Mouse (Mus musculus): ENCODE results near the gene Zbtb48. TPM values are rescaled to one million over a fixed set of nuclear protein-coding genes. Genes with fewer than 3 reads are reported as not detected.

The Zbtb48 gene
- polyA plus RNA-seq, 1 experiment from 2014 or later: 19.6 TPM

DNA sequence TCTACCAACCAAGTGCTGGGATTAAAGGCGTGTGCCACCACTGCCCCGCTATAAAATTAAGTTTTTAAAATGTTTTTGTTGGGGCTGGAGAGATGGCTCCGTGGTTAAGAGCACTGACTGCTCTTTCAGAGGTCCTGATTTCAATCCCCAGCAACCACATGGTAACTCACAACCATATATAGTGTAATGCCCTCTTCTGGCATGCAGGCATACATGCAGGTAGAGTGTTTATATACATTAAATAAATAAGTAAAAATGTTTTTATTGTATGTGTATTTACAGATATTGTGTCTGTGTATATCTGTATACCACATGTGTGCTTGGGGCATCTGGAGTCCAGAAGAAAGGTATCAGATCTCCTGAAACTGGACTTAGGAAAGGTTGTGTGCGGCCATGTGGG, 26.1 kb downstream of the Zbtb48 start:
- WGBS: 74% methylated on average over 4 of the region's 4 CpGs
- no peak overlapping the region for H3K4me3 ChIP-seq (ENCODE audit: low read depth, low read length)
- no peaks in the 10 kb centered on the region for H3K27me3 ChIP-seq (ENCODE audit: control insufficient read depth, insufficient read depth, low read length)
- ATAC-seq (ENCODE audit: low FRiP score) (no peak), DNase-seq (ENCODE audit: low spot score) (no peak)
- H3K9me3 ChIP-seq (ENCODE audit: control insufficient read depth, low read length): no peaks in the 10 kb centered on the region
- H3K36me3 ChIP-seq (ENCODE audit: control insufficient read depth, insufficient read depth, low read length): no peaks in the 10 kb centered on the region
- H3K4me2 ChIP-seq (replicated peaks; ENCODE audit: low read depth, low read length): no peak overlapping the region
- H3K9ac ChIP-seq (ENCODE audit: low read depth, low read length): no peak overlapping the region
- no peak overlapping the region for H3K27ac ChIP-seq (ENCODE audit: low read depth, low read length)
- no peaks in the 10 kb centered on the region for H3K4me1 ChIP-seq (replicated peaks; ENCODE audit: control insufficient read depth, insufficient read depth, low read length)

DNA sequence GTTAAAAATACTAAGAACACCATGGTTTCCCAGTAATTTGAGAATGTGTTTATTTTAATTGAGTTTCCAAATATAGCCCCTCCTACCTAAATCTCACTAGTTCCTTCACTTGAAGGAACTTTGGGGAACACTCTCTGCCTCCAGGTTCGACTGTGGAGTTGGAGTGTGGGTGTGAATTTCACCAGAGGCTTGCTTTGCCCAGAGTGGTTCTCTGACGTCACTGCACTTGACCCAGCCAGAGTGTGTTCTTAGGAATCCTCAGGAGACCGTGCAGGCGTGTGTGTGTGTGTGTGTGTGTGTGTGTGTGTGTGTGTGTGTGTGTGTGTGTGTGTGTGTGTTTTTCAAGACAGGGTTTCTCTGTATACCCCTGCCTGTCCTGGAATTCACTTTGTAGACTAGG, 26.6 kb downstream of the Zbtb48 start:
- no peak overlapping the region for H3K4me3 ChIP-seq (ENCODE audit: low read depth, low read length)
- no peak for DNase-seq (ENCODE audit: low spot score)
- no peaks in the 10 kb centered on the region for H3K9me3 ChIP-seq (ENCODE audit: control insufficient read depth, low read length)
- H3K4me2 ChIP-seq (replicated peaks; ENCODE audit: low read depth, low read length): no peak overlapping the region
- no peak overlapping the region for H3K27ac ChIP-seq (ENCODE audit: low read depth, low read length)
- 58% methylated on average over 4 of the region's 4 CpGs for WGBS
- no peak overlapping the region for H3K9ac ChIP-seq (ENCODE audit: low read depth, low read length)
- ATAC-seq (ENCODE audit: low FRiP score): no peak
- H3K4me1 ChIP-seq (replicated peaks; ENCODE audit: control insufficient read depth, insufficient read depth, low read length): no peaks in the 10 kb centered on the region
- H3K36me3 ChIP-seq (ENCODE audit: control insufficient read depth, insufficient read depth, low read length): no peaks in the 10 kb centered on the region
- H3K27me3 ChIP-seq (ENCODE audit: control insufficient read depth, insufficient read depth, low read length): no peaks in the 10 kb centered on the region

DNA sequence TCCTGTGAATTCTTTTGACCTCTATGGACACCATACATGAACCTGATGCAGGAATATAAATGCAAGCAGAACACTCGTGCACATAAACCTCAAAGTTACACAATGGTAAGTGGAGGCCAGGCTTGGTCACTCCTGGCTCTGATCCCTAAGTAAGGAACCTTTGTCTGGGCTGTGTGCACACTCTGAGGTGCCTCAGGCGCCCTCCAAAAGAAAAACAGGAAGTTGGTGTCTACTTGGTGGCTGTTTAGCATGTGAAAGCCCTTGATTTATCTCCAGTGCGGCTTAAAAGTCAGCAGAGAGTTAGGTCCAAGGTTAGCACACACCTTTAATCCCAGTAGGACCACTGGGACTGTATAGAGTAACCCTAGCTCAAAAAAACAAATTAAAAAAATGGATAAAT, 28.0 kb downstream of the Zbtb48 start:
- no peaks in the 10 kb centered on the region for H3K9me3 ChIP-seq (ENCODE audit: control insufficient read depth, low read length)
- no peaks in the 10 kb centered on the region for H3K36me3 ChIP-seq (ENCODE audit: control insufficient read depth, insufficient read depth, low read length)
- H3K4me3 ChIP-seq (ENCODE audit: low read depth, low read length): no peak overlapping the region
- H3K27me3 ChIP-seq (ENCODE audit: control insufficient read depth, insufficient read depth, low read length): no peaks in the 10 kb centered on the region
- WGBS: 62% methylated on average over 3 of the region's 3 CpGs
- DNase-seq (ENCODE audit: low spot score): no peak
- no peaks in the 10 kb centered on the region for H3K4me1 ChIP-seq (replicated peaks; ENCODE audit: control insufficient read depth, insufficient read depth, low read length)
- no peak overlapping the region for H3K27ac ChIP-seq (ENCODE audit: low read depth, low read length)
- H3K9ac ChIP-seq (ENCODE audit: low read depth, low read length): no peak overlapping the region
- no peak for ATAC-seq (ENCODE audit: low FRiP score)
- H3K4me2 ChIP-seq (replicated peaks; ENCODE audit: low read depth, low read length): no peak overlapping the region

DNA sequence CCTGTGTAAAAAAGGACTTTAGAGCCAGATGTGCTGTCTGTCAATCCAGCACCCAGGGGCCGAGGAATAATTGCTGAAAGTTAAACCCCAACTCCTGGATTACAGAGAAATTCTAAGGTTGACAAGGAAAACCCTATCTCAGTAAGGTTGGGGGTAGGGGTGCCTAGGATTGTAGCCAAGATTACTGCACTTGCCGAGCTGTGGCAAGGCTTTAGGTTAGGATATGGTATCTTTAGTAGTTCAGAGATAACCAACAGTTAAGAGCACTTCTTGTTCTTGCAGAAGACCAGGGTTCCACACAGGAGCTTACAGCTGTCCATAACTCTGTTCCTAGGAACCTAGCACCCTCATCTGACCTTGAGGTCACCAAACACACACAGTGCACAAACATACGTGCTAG, 29.8 kb downstream of the Zbtb48 start:
- DNase-seq (ENCODE audit: low spot score) (no peak), ATAC-seq (ENCODE audit: low FRiP score) (no peak)
- Histone ChIP-seq H3K27me3 (ENCODE audit: control insufficient read depth, insufficient read depth, low read length) (no peaks in the 10 kb centered on the region), H3K36me3 (ENCODE audit: control insufficient read depth, insufficient read depth, low read length) (no peaks in the 10 kb centered on the region), H3K4me1 (replicated peaks; ENCODE audit: control insufficient read depth, insufficient read depth, low read length) (0 out of 2 replicates have a peak, but pooled peaks cover 3% of the 10 kb centered on the region), H3K9me3 (ENCODE audit: control insufficient read depth, low read length) (no peaks in the 10 kb centered on the region), H3K9ac (ENCODE audit: low read depth, low read length) (no peak overlapping the region), H3K4me3 (ENCODE audit: low read depth, low read length) (peak overlapping the region; percentile 100; the same call in 1 of the 2 replicates), H3K4me2 (replicated peaks; ENCODE audit: low read depth, low read length) (no peak overlapping the region), H3K27ac (ENCODE audit: low read depth, low read length) (no peak overlapping the region)
- 70% methylated on average over 3 of the region's 3 CpGs for WGBS

DNA sequence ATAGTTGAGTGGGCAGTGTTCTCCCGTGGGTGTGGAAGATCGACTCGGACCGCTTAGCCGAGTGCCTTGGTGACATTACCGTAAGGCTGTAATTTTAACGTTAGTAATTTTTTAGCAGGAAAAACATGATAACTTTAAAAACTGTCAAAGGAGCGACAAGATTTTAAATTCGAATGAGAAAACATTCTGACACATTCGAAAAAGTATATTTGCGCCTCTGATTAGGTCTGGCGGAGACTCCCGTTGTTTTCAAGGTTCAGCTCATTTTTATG, 30.6 kb downstream of the Zbtb48 start:
- H3K9ac ChIP-seq (ENCODE audit: low read depth, low read length): peak overlapping the region; percentile 75
- WGBS: 7% methylated on average over 13 of the region's 13 CpGs
- H3K27ac ChIP-seq (ENCODE audit: low read depth, low read length): peak overlapping the region; percentile 74
- no peaks in the 10 kb centered on the region for H3K36me3 ChIP-seq (ENCODE audit: control insufficient read depth, insufficient read depth, low read length)
- H3K4me3 ChIP-seq (ENCODE audit: low read depth, low read length): peak overlapping the region; percentile 100
- no peaks in the 10 kb centered on the region for H3K9me3 ChIP-seq (ENCODE audit: control insufficient read depth, low read length)
- ATAC-seq (ENCODE audit: low FRiP score) (no peak), DNase-seq (ENCODE audit: low spot score) (no peak)
- H3K4me2 ChIP-seq (replicated peaks; ENCODE audit: low read depth, low read length): peak overlapping the region; percentile 69
- H3K4me1 ChIP-seq (replicated peaks; ENCODE audit: control insufficient read depth, insufficient read depth, low read length): 0 out of 2 replicates have a peak, but pooled peaks cover 3% of the 10 kb centered on the region
- H3K27me3 ChIP-seq (ENCODE audit: control insufficient read depth, insufficient read depth, low read length): no peaks in the 10 kb centered on the region

DNA sequence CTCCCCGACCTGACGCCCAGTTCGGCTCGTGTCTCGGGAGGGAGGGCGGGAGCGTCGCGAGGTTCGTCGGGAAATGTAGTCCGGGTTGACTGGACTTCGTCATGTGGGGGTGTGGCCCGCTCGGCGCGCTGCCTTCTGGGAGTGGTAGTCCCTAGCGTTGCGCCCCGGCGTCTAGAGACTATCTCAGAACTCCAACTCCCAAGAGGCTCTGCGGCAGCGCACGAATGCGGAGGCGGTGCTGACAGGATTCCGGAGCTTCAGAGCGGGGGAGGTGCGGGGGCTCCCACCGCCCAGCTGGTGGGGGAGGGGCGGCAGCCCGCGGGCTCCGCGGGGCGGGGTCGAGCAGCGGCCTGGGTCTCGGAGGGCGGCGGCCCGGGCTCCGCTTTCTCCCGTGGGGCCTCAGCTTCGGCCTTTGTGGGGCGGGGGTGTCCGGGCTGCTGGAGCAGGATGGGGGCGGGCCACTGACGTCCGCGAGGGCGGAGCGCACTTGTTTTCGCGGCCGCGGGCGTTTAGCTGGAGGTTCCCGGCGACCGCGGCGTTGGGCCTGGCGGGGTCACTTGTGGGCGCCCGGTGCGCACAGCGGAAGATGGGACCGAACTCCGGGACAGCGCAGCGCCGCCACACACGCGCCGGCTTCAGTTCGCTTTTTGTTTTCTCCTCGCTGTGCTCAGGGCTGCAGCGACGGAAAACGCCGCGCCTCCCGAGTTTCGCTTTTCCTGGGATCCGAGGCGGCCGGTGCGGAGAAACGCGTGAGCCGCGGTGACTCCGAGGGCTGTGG, 31.1 kb downstream of the Zbtb48 start, which contains the start of gene Phf13:
TSS of gene Phf13 (minus strand) at position 86 of the 778 bp plus-strand sequence.
- Histone ChIP-seq H3K4me3 (ENCODE audit: low read depth, low read length) (peak within 1 kb of the TSS; percentile 100), H3K4me1 (replicated peaks; ENCODE audit: control insufficient read depth, insufficient read depth, low read length) (0 out of 2 replicates have a peak, but pooled peaks cover 3% of the 10 kb centered on the region), H3K9ac (ENCODE audit: low read depth, low read length) (peak within 1 kb of the TSS; percentile 93), H3K4me2 (replicated peaks; ENCODE audit: low read depth, low read length) (peak within 1 kb of the TSS; percentile 88), H3K27ac (ENCODE audit: low read depth, low read length) (peak within 1 kb of the TSS; percentile 78), H3K36me3 (ENCODE audit: control insufficient read depth, insufficient read depth, low read length) (0 out of 2 replicates have a peak, but pooled peaks cover under 1% of the 10 kb centered on the region), H3K9me3 (ENCODE audit: control insufficient read depth, low read length) (no peaks in the 10 kb centered on the region), H3K27me3 (ENCODE audit: control insufficient read depth, insufficient read depth, low read length) (no peaks in the 10 kb centered on the region)
- ATAC-seq (ENCODE audit: low FRiP score) (peak; percentile 97), DNase-seq (ENCODE audit: low spot score) (peak; percentile 100)
- WGBS: under 1% methylated on average over 89 of the region's 94 CpGs

DNA sequence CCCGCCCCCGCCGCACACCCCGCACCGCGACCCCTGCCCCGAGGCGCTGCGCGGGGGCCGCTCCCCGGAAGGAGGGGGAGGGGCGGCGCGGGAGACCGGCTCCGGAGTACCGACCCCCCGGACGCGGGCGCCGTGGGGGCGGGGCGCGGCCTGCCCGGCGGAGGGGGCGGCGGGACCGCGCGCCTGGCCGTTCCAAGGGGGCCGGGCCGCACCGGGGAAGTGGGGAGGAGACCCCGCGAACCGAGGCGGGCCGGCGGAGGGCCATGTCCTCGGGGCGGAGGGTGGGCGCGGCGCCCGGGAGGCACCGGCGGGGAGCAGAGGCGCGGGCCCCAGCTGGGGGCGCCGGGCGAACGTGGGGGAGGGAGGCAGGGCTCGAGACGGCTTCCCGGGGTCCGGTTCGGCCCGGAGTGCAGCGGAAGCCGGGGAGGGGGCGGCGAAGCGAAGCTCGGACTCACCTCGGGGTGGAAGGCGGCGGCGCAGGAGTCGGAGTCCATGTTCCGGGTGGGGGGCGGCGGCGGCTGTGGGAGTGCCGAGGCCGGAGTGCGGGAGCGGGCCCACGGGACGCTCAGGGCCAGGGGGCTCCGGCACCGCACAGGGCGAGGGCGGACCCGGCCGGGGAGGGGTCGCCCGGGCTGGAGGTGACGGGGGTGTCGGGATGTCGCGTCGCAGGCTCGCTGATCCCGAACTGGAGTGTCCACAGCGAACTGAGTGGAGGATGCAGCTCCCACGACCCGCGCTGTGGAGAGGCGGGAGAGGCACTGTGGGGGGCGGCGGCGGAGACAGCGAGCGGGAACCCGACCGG, 31.9 kb downstream of the Zbtb48 start:
- H3K4me1 ChIP-seq (replicated peaks; ENCODE audit: control insufficient read depth, insufficient read depth, low read length): 0 out of 2 replicates have a peak, but pooled peaks cover 3% of the 10 kb centered on the region
- H3K36me3 ChIP-seq (ENCODE audit: control insufficient read depth, insufficient read depth, low read length): peaks cover 8% of the 10 kb centered on the region; the same call in 1 of the 2 replicates
- peak overlapping the region; percentile 88 for H3K4me2 ChIP-seq (replicated peaks; ENCODE audit: low read depth, low read length)
- under 1% methylated on average over 61 of the region's 111 CpGs for WGBS
- H3K4me3 ChIP-seq (ENCODE audit: low read depth, low read length): peak overlapping the region; percentile 100
- peak overlapping the region; percentile 78 for H3K27ac ChIP-seq (ENCODE audit: low read depth, low read length)
- H3K27me3 ChIP-seq (ENCODE audit: control insufficient read depth, insufficient read depth, low read length): no peaks in the 10 kb centered on the region
- no peaks in the 10 kb centered on the region for H3K9me3 ChIP-seq (ENCODE audit: control insufficient read depth, low read length)
- peak overlapping the region; percentile 93 for H3K9ac ChIP-seq (ENCODE audit: low read depth, low read length)
- DNase-seq (ENCODE audit: low spot score) (no peak), ATAC-seq (ENCODE audit: low FRiP score) (peak; percentile 2; the same call in 1 of the 2 replicates)

DNA sequence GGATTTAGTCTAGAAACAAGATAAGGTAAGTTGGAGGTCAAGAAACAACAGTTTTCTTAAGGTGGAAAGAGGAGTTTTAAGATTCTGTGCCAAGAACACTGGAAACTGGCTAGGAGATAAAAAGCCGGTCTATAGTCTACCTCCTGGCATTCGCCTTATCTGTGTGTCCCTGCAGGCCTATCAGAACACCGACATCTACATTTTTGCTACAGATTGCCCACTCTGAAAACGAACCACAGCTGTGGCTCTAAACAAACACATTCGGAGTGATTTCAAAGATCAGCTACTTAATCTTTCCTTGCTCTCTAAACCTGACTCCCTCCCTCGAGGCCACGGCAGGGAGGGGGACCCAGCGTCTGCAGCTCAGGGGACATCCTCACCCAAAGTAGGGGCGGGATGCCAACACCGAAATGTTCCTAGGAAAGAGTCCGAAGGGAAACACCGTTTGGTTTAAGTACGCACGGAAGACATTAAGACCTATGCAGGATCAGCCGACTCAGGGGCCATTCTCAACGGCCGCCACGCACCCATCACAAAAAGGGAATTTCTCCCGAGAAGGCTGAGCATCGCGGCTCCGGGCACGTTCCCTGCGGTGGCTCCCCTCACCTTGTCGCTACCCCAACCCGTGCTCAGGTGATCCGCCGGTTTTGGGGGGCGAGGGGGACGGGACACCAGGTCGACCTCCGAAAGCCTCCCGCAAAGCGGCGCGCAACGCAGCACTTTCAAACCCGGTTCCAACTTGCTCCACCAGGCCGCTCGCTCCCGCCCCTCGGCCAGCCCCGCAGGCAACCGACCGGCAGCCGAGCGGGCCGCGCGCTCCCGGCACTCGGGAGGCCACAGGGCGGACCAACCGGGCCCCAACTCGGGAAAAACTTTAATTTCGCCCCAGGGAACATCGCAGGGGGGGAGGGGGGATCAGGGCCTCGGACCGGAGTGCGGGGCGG, 33.0 kb downstream of the Zbtb48 start:
- peak overlapping the region; percentile 88 for H3K4me2 ChIP-seq (replicated peaks; ENCODE audit: low read depth, low read length)
- peak overlapping the region; percentile 100 for H3K4me3 ChIP-seq (ENCODE audit: low read depth, low read length)
- H3K27ac ChIP-seq (ENCODE audit: low read depth, low read length): peak overlapping the region; percentile 78
- 0 out of 2 replicates have a peak, but pooled peaks cover 3% of the 10 kb centered on the region for H3K4me1 ChIP-seq (replicated peaks; ENCODE audit: control insufficient read depth, insufficient read depth, low read length)
- no peaks in the 10 kb centered on the region for H3K9me3 ChIP-seq (ENCODE audit: control insufficient read depth, low read length)
- H3K27me3 ChIP-seq (ENCODE audit: control insufficient read depth, insufficient read depth, low read length): no peaks in the 10 kb centered on the region
- ATAC-seq (ENCODE audit: low FRiP score) (no peak), DNase-seq (ENCODE audit: low spot score) (peak; percentile 61)
- peak overlapping the region; percentile 93 for H3K9ac ChIP-seq (ENCODE audit: low read depth, low read length)
- H3K36me3 ChIP-seq (ENCODE audit: control insufficient read depth, insufficient read depth, low read length): peaks cover 9% of the 10 kb centered on the region; the same call in 1 of the 2 replicates
- under 1% methylated on average over 54 of the region's 61 CpGs for WGBS

Measured in hindbrain, embryonic 11.5 days (tissue).